Mouse (Mus musculus) liver, adult 2 months (tissue): ENCODE data around the gene Srm. TPM values are rescaled to one million over a fixed set of nuclear protein-coding genes. Genes with fewer than 3 reads are reported as not detected.

Source experiments
- DNase-seq: peaks from one replicate; pipeline ENCODE4 v3.0.0-alpha.2; 2011; ENCODE audit warnings: low read depth, low spot score; ENCODE audit errors: extremely low read depth
- H3K27ac ChIP-seq: fragments of 200-500 bp; replicated peaks from 2 replicates; pipeline ENCODE4 v1.5.1; 2012; ENCODE audit warnings: low read depth, mild to moderate bottlenecking, control low read depth, inconsistent platforms, low read length; ENCODE audit not compliant: insufficient read depth
- H3K27me3 ChIP-seq: fragments of 200-500 bp; 2 replicates; pipeline ENCODE4 v1.6.1; 2012; ENCODE audit warnings: mild to moderate bottlenecking, moderate library complexity, low read length, inconsistent platforms; ENCODE audit not compliant: control insufficient read depth, insufficient read depth
- H3K36me3 ChIP-seq: fragments of 200-500 bp; 2 replicates; pipeline ENCODE4 v1.6.1; 2012; ENCODE audit warnings: low read length, inconsistent platforms; ENCODE audit not compliant: control insufficient read depth, insufficient read depth
- H3K4me1 ChIP-seq: fragments of 200-500 bp; 2 replicates; pipeline ENCODE4 v1.6.1; 2011; ENCODE audit warnings: low read length; ENCODE audit not compliant: control insufficient read depth, insufficient read depth
- H3K4me3 ChIP-seq: fragments of 200-500 bp; 2 replicates; pipeline ENCODE4 v1.5.1; 2011; ENCODE audit warnings: low read depth, mild to moderate bottlenecking, control low read depth, low read length, moderate library complexity; ENCODE audit not compliant: insufficient read depth
- H3K79me2 ChIP-seq: fragments of 200-500 bp; 2 replicates; pipeline ENCODE4 v1.6.1; 2012; ENCODE audit warnings: inconsistent platforms, mild to moderate bottlenecking, low read length, moderate library complexity; ENCODE audit not compliant: control insufficient read depth, insufficient read depth
- H3K9ac ChIP-seq: fragments of 200-500 bp; 2 replicates; pipeline ENCODE4 v1.6.1; 2012; ENCODE audit warnings: low read depth, mild to moderate bottlenecking, control low read depth, inconsistent platforms, low read length
- CTCF ChIP-seq: fragments of 200-500 bp; IDR thresholded peaks from 2 replicates; pipeline ENCODE4 v1.5.1; 2011; ENCODE audit warnings: low read depth, low read length, control low read depth
- POLR2A ChIP-seq: fragments of 200-500 bp; IDR thresholded peaks from 2 replicates; pipeline ENCODE4 v1.6.1; 2011; ENCODE audit warnings: low read length, control low read depth; ENCODE audit not compliant: insufficient read depth; ENCODE audit errors: extremely low read depth
- WGBS: fragments of 180-500 bp; shearing (Covaris S2); methylation state at CpG from one replicate; pipeline ENCODE4 v1.1.7; 2018; 5-methylcytosine and 5-hydroxymethylcytosine counted together
- polyA plus RNA-seq: library from polyadenylated mRNA; depleted of rRNA; stranded (reverse); fragments of >200 nt; gene quantifications from 2 replicates; pipeline ENCODE4 v1.2.3, GENCODE M21; 2012
- total RNA-seq: library from RNA; depleted of rRNA; stranded (reverse); fragments of >200 nt; gene quantifications from 2 replicates; pipeline ENCODE4 v1.2.3, GENCODE M21; 2014

Srm gene
- total and polyA plus RNA-seq, 2 experiments = 11.1 to 39.5 TPM

DNA sequence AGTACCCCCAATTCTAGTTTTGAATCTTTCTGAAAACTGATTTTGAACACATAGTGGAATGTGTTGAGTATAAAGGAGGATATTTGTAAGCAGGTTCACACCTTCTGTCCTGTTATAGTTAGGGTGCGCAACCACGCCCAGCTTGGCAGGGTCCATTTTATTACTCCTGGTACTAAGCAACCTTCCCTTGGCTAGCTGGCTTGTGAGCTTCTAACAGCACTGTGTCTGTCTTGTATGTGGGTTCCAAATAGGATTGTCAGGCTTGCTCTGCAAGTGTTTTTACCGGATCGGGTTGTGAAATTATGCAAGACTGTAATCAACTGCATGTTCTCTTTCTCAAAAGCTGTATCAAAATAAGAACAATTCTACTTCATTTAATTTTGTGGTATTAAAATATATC lies 31.2 kb downstream of the Srm start:
- H3K4me3 ChIP-seq = no peak overlapping the region
- peak; percentile 54 for DNase-seq
- no peaks in the 10 kb centered on the region for H3K27me3 ChIP-seq
- WGBS = 56% methylated on average over 4 of the region's 4 CpGs
- TF ChIP-seq CTCF (no peak), POLR2A (no peak)
- H3K27ac ChIP-seq = peak overlapping the region; percentile 17; the same call in 1 of the 2 replicates
- H3K4me1 ChIP-seq = peaks cover 40% of the 10 kb centered on the region
- H3K9ac ChIP-seq = no peak overlapping the region
- H3K36me3 ChIP-seq = peaks cover 54% of the 10 kb centered on the region
- peaks cover 30% of the 10 kb centered on the region; the same call in 1 of the 2 replicates for H3K79me2 ChIP-seq

DNA sequence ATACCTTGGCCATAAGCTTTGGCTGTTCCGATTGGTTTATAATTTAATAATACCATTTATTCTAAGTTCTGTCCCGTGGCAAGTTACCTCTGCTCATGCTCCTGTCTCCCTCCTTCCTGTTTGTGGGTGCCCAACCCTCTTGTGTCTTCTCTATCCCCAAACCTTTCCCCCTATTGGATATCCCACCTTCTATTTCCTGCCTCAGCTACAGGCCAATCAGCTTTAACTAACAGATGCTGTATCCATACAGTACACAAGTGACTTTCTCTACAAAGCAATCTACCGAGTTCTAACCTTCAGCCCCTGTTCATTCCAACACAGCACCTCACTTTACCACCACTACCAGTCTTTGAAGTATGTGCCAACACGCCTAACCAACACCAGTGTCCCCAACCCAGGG lies 32.3 kb downstream of the Srm start:
- peaks cover 37% of the 10 kb centered on the region for H3K4me1 ChIP-seq
- no peak for DNase-seq
- peaks cover 48% of the 10 kb centered on the region for H3K36me3 ChIP-seq
- H3K27ac ChIP-seq = no peak overlapping the region; the same call in 1 of the 2 replicates
- no peaks in the 10 kb centered on the region for H3K27me3 ChIP-seq
- H3K79me2 ChIP-seq = peaks cover 30% of the 10 kb centered on the region; the same call in 1 of the 2 replicates
- no peak overlapping the region for H3K4me3 ChIP-seq
- TF ChIP-seq CTCF (no peak), POLR2A (no peak)
- H3K9ac ChIP-seq = no peak overlapping the region
- WGBS = 62% methylated on average over 4 of the region's 4 CpGs

DNA sequence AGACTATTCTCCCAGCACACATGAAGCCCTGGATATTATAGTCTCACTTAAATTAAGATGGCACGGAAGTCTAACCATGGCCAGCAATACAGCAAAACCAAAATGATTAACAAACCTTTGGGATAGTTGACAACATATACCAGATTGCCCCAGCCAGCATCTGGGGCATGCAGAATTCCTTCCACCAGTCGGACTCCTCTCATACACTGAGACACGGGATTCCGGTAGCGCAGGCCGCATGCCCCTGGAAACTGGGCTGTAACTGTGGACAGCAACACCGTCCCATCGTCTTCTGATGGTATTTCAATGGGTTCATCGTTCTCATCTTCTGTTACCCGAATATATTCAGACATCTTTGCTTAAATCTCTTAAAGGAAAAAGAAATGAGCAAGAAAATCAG lies 33.7 kb downstream of the Srm start:
- Histone ChIP-seq H3K4me1 (peaks cover 27% of the 10 kb centered on the region), H3K27ac (no peak overlapping the region), H3K4me3 (0 out of 2 replicates have a peak overlapping the region, but pooled peaks have one; percentile 3), H3K9ac (peak overlapping the region; percentile 18; the same call in 1 of the 2 replicates), H3K79me2 (peaks cover 23% of the 10 kb centered on the region; the same call in 1 of the 2 replicates), H3K27me3 (no peaks in the 10 kb centered on the region), H3K36me3 (peaks cover 34% of the 10 kb centered on the region)
- WGBS = 70% methylated on average over 10 of the region's 10 CpGs
- TF ChIP-seq CTCF = no peak
- no peak for TF ChIP-seq POLR2A
- no peak for DNase-seq

DNA sequence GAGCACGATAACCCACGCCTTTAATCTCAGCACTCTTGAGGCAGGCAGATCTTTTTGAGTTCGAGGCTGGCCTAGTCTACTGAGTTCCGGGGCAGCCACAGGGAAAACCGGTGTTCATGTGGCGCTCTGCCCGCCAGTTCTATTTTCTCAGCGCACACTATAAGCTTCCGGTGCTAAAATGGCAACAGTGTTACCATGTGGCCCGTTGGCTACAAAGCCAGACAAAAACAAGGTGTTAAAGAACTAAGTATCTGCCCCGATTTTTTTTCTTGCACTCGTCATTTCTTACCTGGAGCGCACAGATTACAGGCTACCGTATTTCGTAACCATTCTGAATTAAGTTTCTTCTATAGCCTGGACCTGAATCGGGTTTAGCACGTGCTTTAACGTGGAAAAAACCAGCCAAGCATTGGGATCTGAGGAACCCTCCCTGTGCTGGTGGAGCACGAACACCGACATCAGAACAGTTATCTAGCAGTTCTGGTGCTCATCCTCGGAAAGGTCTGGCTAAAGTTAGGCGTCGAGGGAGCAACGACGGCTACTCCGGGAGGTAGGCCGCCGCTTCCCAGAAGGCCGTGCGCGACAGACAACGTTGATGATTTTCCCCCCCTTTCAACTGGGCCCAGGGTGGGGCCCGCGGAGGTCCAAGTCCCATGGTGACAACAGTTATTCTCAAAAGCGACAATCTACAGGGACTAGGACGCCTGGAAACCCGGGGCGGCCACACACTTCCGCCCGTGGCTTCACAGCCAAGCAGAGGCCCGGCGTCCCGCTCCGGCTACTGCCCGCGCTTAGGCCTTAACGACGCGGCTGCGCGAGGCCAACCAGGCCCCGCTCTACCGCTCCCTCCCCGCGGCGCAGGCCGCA lies 34.7 kb downstream of the Srm start:
- Histone ChIP-seq H3K79me2 (peaks cover 23% of the 10 kb centered on the region; the same call in 1 of the 2 replicates), H3K4me1 (peaks cover 24% of the 10 kb centered on the region), H3K27me3 (no peaks in the 10 kb centered on the region), H3K4me3 (peak overlapping the region; percentile 90), H3K36me3 (peaks cover 29% of the 10 kb centered on the region), H3K27ac (peak overlapping the region; percentile 94), H3K9ac (peak overlapping the region; percentile 97)
- TF ChIP-seq CTCF = no peak
- TF ChIP-seq POLR2A = no peak
- WGBS = under 1% methylated on average over 57 of the region's 57 CpGs
- peak; percentile 65 for DNase-seq

DNA sequence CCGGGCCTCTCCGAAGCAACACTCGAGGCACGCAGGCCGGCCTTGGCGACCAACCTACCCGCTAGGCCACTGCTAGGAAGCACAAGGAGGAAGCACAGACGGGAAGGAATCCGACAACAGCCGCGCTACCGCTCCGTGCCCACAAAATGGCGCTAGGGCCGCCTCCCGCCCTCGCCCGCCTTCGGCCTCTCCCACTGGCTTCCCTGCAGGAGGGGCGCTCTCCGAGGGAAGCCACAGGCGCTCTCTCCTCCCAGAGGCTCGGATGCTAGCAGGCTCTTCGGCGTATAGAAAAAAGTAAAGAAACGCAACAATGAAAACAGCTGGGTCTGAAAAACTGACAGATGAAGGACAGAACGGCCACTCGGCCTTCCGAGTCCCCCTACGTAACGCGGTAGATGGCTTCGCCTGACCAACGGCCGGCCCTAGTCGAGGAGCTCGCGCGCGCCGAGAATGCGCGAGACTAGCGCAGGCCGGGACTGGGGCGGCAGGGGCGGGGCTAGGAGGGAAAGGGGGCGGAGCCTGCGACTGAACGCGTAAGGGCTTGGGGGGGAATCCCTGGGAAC lies 35.4 kb downstream of the Srm start, which contains the start of gene Tardbp:
Tardbp (minus strand) TSS at position 397 of the 563 bp plus-strand sequence.
- DNase-seq = peak; percentile 73
- H3K4me3 ChIP-seq = peak within 1 kb of the TSS; percentile 90
- H3K36me3 ChIP-seq = peaks cover 23% of the 10 kb centered on the region
- peaks cover 22% of the 10 kb centered on the region for H3K4me1 ChIP-seq
- peak within 1 kb of the TSS; percentile 97 for H3K9ac ChIP-seq
- peaks cover 23% of the 10 kb centered on the region; the same call in 1 of the 2 replicates for H3K79me2 ChIP-seq
- H3K27me3 ChIP-seq = no peaks in the 10 kb centered on the region
- WGBS = under 1% methylated on average over 51 of the region's 51 CpGs
- H3K27ac ChIP-seq = peak within 1 kb of the TSS; percentile 94
- TF ChIP-seq CTCF (no peak), POLR2A (peak; percentile 94)
